ENCODE assay signal across 9 mouse cellular contexts in the genomic region with DNA sequence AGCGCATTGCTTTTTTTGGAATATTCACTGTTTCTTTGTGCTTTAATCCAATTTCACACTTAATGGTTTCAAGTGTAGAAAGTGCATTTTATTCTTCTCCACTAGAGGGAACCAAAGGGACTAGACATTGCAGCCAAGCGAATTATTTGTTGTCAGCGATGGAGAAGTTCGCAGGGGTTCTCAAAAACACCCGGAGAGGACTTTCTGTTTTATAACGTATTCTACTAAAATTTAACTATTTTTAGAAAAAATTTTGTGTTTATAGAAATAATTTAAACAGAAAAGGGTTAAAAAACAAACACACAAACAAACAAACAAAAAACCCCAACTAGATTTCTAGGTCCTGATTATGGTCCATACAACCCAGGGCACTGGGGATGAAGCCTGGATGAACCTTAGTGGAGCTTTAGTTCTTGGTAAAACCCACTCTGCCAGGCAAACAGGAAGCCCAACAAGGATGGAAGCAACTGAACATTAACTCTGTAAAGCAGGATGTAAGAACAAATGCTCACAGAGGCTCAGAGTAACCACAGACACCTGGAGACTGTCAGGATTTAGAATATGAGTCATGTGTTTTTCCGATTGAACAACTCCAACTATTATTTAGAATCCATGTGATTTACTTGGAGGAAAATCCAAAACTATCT.
DNase-seq lines count a peak whose midpoint lies in the region; ATAC-seq and TF ChIP-seq lines count a peak whose summit lies in the region.
"Had no signal": no experiment of that assay in that cellular context is flagged by ENCODE, and none has a peak within 500 bp of the region (broad histone marks: within the 10 kb centered on the region; RNA-seq: fewer than 3 reads in every experiment).

No protein-coding gene starts in this region.

- no peaks in the 10 kb centered on the region for H3K27me3 ChIP-seq in heart, embryonic 11.5 days (ENCODE audit: control insufficient read depth, insufficient read depth, low read length)
- no peaks in the 10 kb centered on the region for H3K27me3 ChIP-seq in limb, embryonic 14.5 days (ENCODE audit: control insufficient read depth, insufficient read depth, low read length)
- H3K27me3 ChIP-seq: limb, embryonic 12.5 days had no signal

- peak; percentile 6 to 70 for DNase-seq in heart, adult 18-20 months
- peak; percentile 56 for DNase-seq in A20 (ENCODE audit: low read depth, low spot score)
- peak; percentile 74 for DNase-seq in brain, adult 2 months (ENCODE audit: low read depth, low spot score)
- peak; percentile 80 for DNase-seq in limb, embryonic 14.5 days (ENCODE audit: low spot score)
- DNase-seq in adrenal gland, postnatal 4 days (ENCODE audit: low spot score in 2 of 2), result no peak
- no peak for DNase-seq in adrenal gland, adult 8-10 months
- DNase-seq in spleen, postnatal 36 days (ENCODE audit: low spot score in 2 of 2), result no peak

- no peaks in the 10 kb centered on the region for H3K4me1 ChIP-seq in heart, embryonic 11.5 days (ENCODE audit: control insufficient read depth, insufficient read depth, low read length)
- no peaks in the 10 kb centered on the region for H3K4me1 ChIP-seq in limb, embryonic 14.5 days (ENCODE audit: control insufficient read depth, insufficient read depth, low read length)
- H3K4me1 ChIP-seq: limb, embryonic 12.5 days had no signal

- no peak overlapping the region for H3K27ac ChIP-seq in heart, embryonic 11.5 days (ENCODE audit: low read depth, low read length)
- H3K27ac ChIP-seq in limb, embryonic 14.5 days (replicated peaks; ENCODE audit: low read depth, low read length), result no peak overlapping the region
- H3K27ac ChIP-seq: limb, embryonic 12.5 days had no signal

- H3K36me3 ChIP-seq in heart, embryonic 11.5 days (ENCODE audit: control insufficient read depth, insufficient read depth, low read length), result no peaks in the 10 kb centered on the region
- H3K36me3 ChIP-seq in limb, embryonic 14.5 days (ENCODE audit: control insufficient read depth, insufficient read depth, low read length), result no peaks in the 10 kb centered on the region
- H3K36me3 ChIP-seq: limb, embryonic 12.5 days had no signal

- H3K4me2 ChIP-seq in heart, embryonic 11.5 days, result no peak overlapping the region
- no peak overlapping the region for H3K4me2 ChIP-seq in limb, embryonic 14.5 days (replicated peaks; ENCODE audit: low read depth, low read length, severe bottlenecking)
- H3K4me2 ChIP-seq: limb, embryonic 12.5 days had no signal

- no peak overlapping the region for H3K4me3 ChIP-seq in heart, embryonic 11.5 days (ENCODE audit: low read depth, low read length)
- H3K4me3 ChIP-seq in limb, embryonic 14.5 days (replicated peaks; ENCODE audit: low read length), result no peak overlapping the region
- H3K4me3 ChIP-seq: limb, embryonic 12.5 days had no signal

- WGBS in heart, embryonic 11.5 days (ENCODE audit: insufficient replicate concordance), result 37% methylated on average over 7 of the region's 7 CpGs
- WGBS in limb, embryonic 14.5 days, result 30% methylated on average over 7 of the region's 7 CpGs

- H3K9me3 ChIP-seq in heart, embryonic 11.5 days (replicated peaks; ENCODE audit: control insufficient read depth, low read length), result no peaks in the 10 kb centered on the region
- H3K9me3 ChIP-seq in limb, embryonic 14.5 days (ENCODE audit: control insufficient read depth, low read length), result no peaks in the 10 kb centered on the region

- H3K9ac ChIP-seq in heart, embryonic 11.5 days (ENCODE audit: low read depth, low read length), result no peak overlapping the region
- no peak overlapping the region for H3K9ac ChIP-seq in limb, embryonic 14.5 days (ENCODE audit: low read depth, low read length, severe bottlenecking)
- H3K9ac ChIP-seq: limb, embryonic 12.5 days had no signal

- ATAC-seq in heart, embryonic 11.5 days (replicated peaks; ENCODE audit: insufficient number of reproducible peaks, low FRiP score, low TSS enrichment), result no peak
- peak; percentile 67; the same call in 1 of the 2 replicates for ATAC-seq in limb, embryonic 14.5 days (ENCODE audit: low FRiP score, low read depth)

- no peak for TF ChIP-seq POLR2A in limb, embryonic 14.5 days (IDR thresholded peaks at IDR 0.05; ENCODE audit: borderline replicate concordance, extremely low read depth, insufficient read depth, insufficient read length)

Comparison
In these comparisons a context has a peak if more than half of its experiments do, and no peak if none do; other contexts are left out.
1. DNase-seq: peak in heart, adult 18-20 months (2 of 2), A20 (single experiment), brain, adult 2 months (single experiment) and limb, embryonic 14.5 days (single experiment); none in adrenal gland, postnatal 4 days (0 of 2), adrenal gland, adult 8-10 months (single experiment) and spleen, postnatal 36 days (0 of 2).